Mouse (Mus musculus) liver, embryonic 12.5 days (tissue): Measurements from ENCODE around the gene Zswim7. TPM values are rescaled to one million over a fixed set of nuclear protein-coding genes. Genes with fewer than 3 reads are reported as not detected.

Experiments used
- ATAC-seq: fragments of 200-750 bp; cut with Nextera tagmentation; 2 replicates; pipeline ENCODE4 v1.8.0; 2017; ENCODE audit warnings: moderate number of reproducible peaks, mild to moderate bottlenecking, moderate library complexity
- H3K27ac ChIP-seq: fragments of 300-500 bp; sonication (generic); 2 replicates; pipeline ENCODE4 v1.5.1; 2016; ENCODE audit warnings: mild to moderate bottlenecking
- H3K27me3 ChIP-seq: fragments of 300-500 bp; sonication (generic); replicated peaks from 2 replicates; pipeline ENCODE4 v1.6.1; 2016; ENCODE audit warnings: mild to moderate bottlenecking, moderate library complexity
- H3K36me3 ChIP-seq: fragments of 300-500 bp; sonication (generic); 2 replicates; pipeline ENCODE4 v1.6.1; 2016; ENCODE audit warnings: mild to moderate bottlenecking, moderate library complexity
- H3K4me1 ChIP-seq: fragments of 300-500 bp; sonication (generic); 2 replicates; pipeline ENCODE4 v1.6.1; 2016
- H3K4me2 ChIP-seq: fragments of 300-500 bp; sonication (generic); 2 replicates; pipeline ENCODE4 v1.6.1; 2016; ENCODE audit warnings: mild to moderate bottlenecking, moderate library complexity
- H3K4me3 ChIP-seq: fragments of 300-500 bp; sonication (generic); 2 replicates; pipeline ENCODE4 v1.5.1; 2016; ENCODE audit warnings: mild to moderate bottlenecking, moderate library complexity
- H3K9ac ChIP-seq: fragments of 300-500 bp; sonication (generic); 2 replicates; pipeline ENCODE4 v1.6.1; 2016; ENCODE audit warnings: mild to moderate bottlenecking, moderate library complexity
- H3K9me3 ChIP-seq: fragments of 300-500 bp; sonication (generic); replicated peaks from 2 replicates; pipeline ENCODE4 v1.6.1; 2016; ENCODE audit warnings: mild to moderate bottlenecking, moderate library complexity
- WGBS: fragments of 180-500 bp; shearing (Covaris S2); methylation state at CpG from one replicate; pipeline ENCODE4 v1.1.7; 2016; ENCODE audit not compliant: insufficient replicate concordance; 5-methylcytosine and 5-hydroxymethylcytosine counted together
- polyA plus RNA-seq: library from polyadenylated mRNA; unstranded; fragments of >200 nt; fragmentation: Nextera tagmentation; extraction: Ambion mirVana; gene quantifications from 2 replicates; pipeline ENCODE4 v1.2.1, GENCODE M21; 2016

Gene Zswim7
- polyA plus RNA-seq, 1 experiment from 2014 or later: 14.1 TPM

DNA sequence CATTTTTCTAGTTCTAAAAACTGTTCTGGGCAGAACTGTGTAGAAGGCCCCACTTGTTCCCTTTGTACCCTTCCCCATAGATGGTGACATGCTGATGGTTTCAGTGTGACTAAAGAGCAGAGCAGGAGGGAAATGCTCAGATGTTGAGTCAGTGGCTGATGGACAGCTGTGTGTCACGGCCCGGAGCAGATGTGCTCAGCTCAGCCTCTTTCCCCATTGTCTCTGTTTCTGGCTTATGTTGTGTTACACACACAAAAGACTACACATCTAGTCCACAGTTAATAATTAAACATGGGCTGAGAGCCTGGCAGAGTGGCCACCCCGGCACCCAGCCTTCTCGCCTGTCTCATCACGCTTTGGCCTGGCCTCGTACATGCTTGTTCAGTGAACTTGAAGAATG lies 63.4 kb downstream of the Zswim7 start:
- no peak for ATAC-seq
- WGBS: 81% methylated on average over 6 of the region's 6 CpGs

More for the DNA sequence above, 63.4 kb downstream of the Zswim7 start:
- Histone ChIP-seq H3K4me3 (no peak overlapping the region), H3K36me3 (peaks cover 23% of the 10 kb centered on the region), H3K27me3 (no peaks in the 10 kb centered on the region), H3K27ac (no peak overlapping the region), H3K9me3 (no peaks in the 10 kb centered on the region), H3K9ac (no peak overlapping the region), H3K4me1 (peaks cover 5% of the 10 kb centered on the region; the same call in 1 of the 2 replicates), H3K4me2 (no peak overlapping the region)

Other genes with a start within 250 kb of the Zswim7 start
- 0.39 and 0.41 TPM in 2 replicates for gene Adora2b, start 32.4 kb downstream of the Zswim7 start, polyA plus RNA-seq
- 8.5 and 8.7 TPM in 2 replicates for gene Ttc19, start 98 bp upstream of the Zswim7 start, polyA plus RNA-seq
- 7.9 TPM in 2 replicates for gene Pigl, start 177.1 kb upstream of the Zswim7 start, polyA plus RNA-seq
- gene Ncor1, start 177.2 kb upstream of the Zswim7 start, polyA plus RNA-seq: 108 and 112 TPM in 2 replicates